Mouse (Mus musculus) bone marrow, adult 2 months (tissue): ENCODE data around the gene Fnbp1.

Experiments used
- CTCF ChIP-seq: fragments of 200-500 bp; IDR thresholded peaks from 2 replicates; pipeline ENCODE4 v1.5.1; 2011; ENCODE audit warnings: low read length, control low read depth; ENCODE audit not compliant: control insufficient read depth, insufficient read depth
- POLR2A ChIP-seq: fragments of 200-500 bp; IDR thresholded peaks from 2 replicates; pipeline ENCODE4 v1.6.1; 2011; ENCODE audit warnings: low read depth, mild to moderate bottlenecking, control low read depth, low read length, borderline replicate concordance; ENCODE audit not compliant: control insufficient read depth

GRCm38 (mm10) chr2:31069506-31069905, 72.3 kb downstream of the Fnbp1 start:
- TF ChIP-seq CTCF (no peak), POLR2A (no peak)
